Mouse (Mus musculus): ENCODE measurements around the gene Thsd7b. TPM values are rescaled to one million over a fixed set of nuclear protein-coding genes. Genes with fewer than 3 reads are reported as not detected.

Thsd7b gene
- polyA plus RNA-seq, 1 experiment from 2014 or later = 0.33 TPM

- H3K36me3 ChIP-seq (ENCODE audit: control insufficient read depth, insufficient read depth) = no peaks in the 10 kb centered on the region
- H3K27me3 ChIP-seq (replicated peaks; ENCODE audit: control insufficient read depth, insufficient read depth, low read length) = no peaks in the 10 kb centered on the region
- TF ChIP-seq CTCF (IDR thresholded peaks at IDR 0.05; ENCODE audit: low read depth) = no peak
- no peak overlapping the region for H3K27ac ChIP-seq (ENCODE audit: low read depth, low read length)
- H3K9me3 ChIP-seq (ENCODE audit: control insufficient read depth) = no peaks in the 10 kb centered on the region
- 80% methylated on average over 1 of the region's 1 CpGs for WGBS
- no peaks in the 10 kb centered on the region for H3K4me1 ChIP-seq (replicated peaks; ENCODE audit: control insufficient read depth, insufficient read depth, low read length)
- no peak overlapping the region for H3K4me3 ChIP-seq (ENCODE audit: low read depth, low read length)
- H3K9ac ChIP-seq (ENCODE audit: low read depth, low read length) = no peak overlapping the region
- ATAC-seq = no peak
- H3K4me2 ChIP-seq (replicated peaks; ENCODE audit: low read depth) = no peak overlapping the region
Measured at GRCm38 (mm10) chr1:129493929-129494328, 220.8 kb downstream of the Thsd7b start.

- Histone ChIP-seq H3K4me1 (replicated peaks; ENCODE audit: control insufficient read depth, insufficient read depth, low read length) (no peaks in the 10 kb centered on the region), H3K9me3 (ENCODE audit: control insufficient read depth) (no peaks in the 10 kb centered on the region), H3K27ac (ENCODE audit: low read depth, low read length) (no peak overlapping the region), H3K4me3 (ENCODE audit: low read depth, low read length) (no peak overlapping the region), H3K36me3 (ENCODE audit: control insufficient read depth, insufficient read depth) (no peaks in the 10 kb centered on the region), H3K9ac (ENCODE audit: low read depth, low read length) (no peak overlapping the region), H3K27me3 (replicated peaks; ENCODE audit: control insufficient read depth, insufficient read depth, low read length) (no peaks in the 10 kb centered on the region), H3K4me2 (replicated peaks; ENCODE audit: low read depth) (no peak overlapping the region)
- no peak for TF ChIP-seq CTCF (IDR thresholded peaks at IDR 0.05; ENCODE audit: low read depth)
- WGBS = 78% methylated on average over 3 of the region's 3 CpGs
- no peak for ATAC-seq
Measured at GRCm38 (mm10) chr1:129501707-129502106, 228.6 kb downstream of the Thsd7b start.

- no peak for TF ChIP-seq CTCF (IDR thresholded peaks at IDR 0.05; ENCODE audit: low read depth)
- no peak overlapping the region for H3K27ac ChIP-seq (ENCODE audit: low read depth, low read length)
- no peaks in the 10 kb centered on the region for H3K36me3 ChIP-seq (ENCODE audit: control insufficient read depth, insufficient read depth)
- H3K4me3 ChIP-seq (ENCODE audit: low read depth, low read length) = no peak overlapping the region
- 82% methylated on average over 1 of the region's 1 CpGs for WGBS
- H3K9ac ChIP-seq (ENCODE audit: low read depth, low read length) = no peak overlapping the region
- no peaks in the 10 kb centered on the region for H3K27me3 ChIP-seq (replicated peaks; ENCODE audit: control insufficient read depth, insufficient read depth, low read length)
- no peaks in the 10 kb centered on the region for H3K4me1 ChIP-seq (replicated peaks; ENCODE audit: control insufficient read depth, insufficient read depth, low read length)
- ATAC-seq = no peak
- H3K9me3 ChIP-seq (ENCODE audit: control insufficient read depth) = no peaks in the 10 kb centered on the region
- H3K4me2 ChIP-seq (replicated peaks; ENCODE audit: low read depth) = no peak overlapping the region
Measured at GRCm38 (mm10) chr1:129516379-129516778, 243.3 kb downstream of the Thsd7b start.

GRCm38 (mm10) chr1:129519751-129520150, 246.6 kb downstream of the Thsd7b start:
- Histone ChIP-seq H3K4me1 (replicated peaks; ENCODE audit: control insufficient read depth, insufficient read depth, low read length) (no peaks in the 10 kb centered on the region), H3K9ac (ENCODE audit: low read depth, low read length) (no peak overlapping the region), H3K9me3 (ENCODE audit: control insufficient read depth) (no peaks in the 10 kb centered on the region), H3K27me3 (replicated peaks; ENCODE audit: control insufficient read depth, insufficient read depth, low read length) (no peaks in the 10 kb centered on the region), H3K36me3 (ENCODE audit: control insufficient read depth, insufficient read depth) (no peaks in the 10 kb centered on the region), H3K4me3 (ENCODE audit: low read depth, low read length) (no peak overlapping the region), H3K27ac (ENCODE audit: low read depth, low read length) (no peak overlapping the region), H3K4me2 (replicated peaks; ENCODE audit: low read depth) (no peak overlapping the region)
- 92% methylated on average over 5 of the region's 5 CpGs for WGBS
- no peak for ATAC-seq
- no peak for TF ChIP-seq CTCF (IDR thresholded peaks at IDR 0.05; ENCODE audit: low read depth)

- no peak overlapping the region for H3K4me3 ChIP-seq (ENCODE audit: low read depth, low read length)
- TF ChIP-seq CTCF (IDR thresholded peaks at IDR 0.05; ENCODE audit: low read depth) = no peak
- H3K27ac ChIP-seq (ENCODE audit: low read depth, low read length) = no peak overlapping the region
- no peak overlapping the region for H3K4me2 ChIP-seq (replicated peaks; ENCODE audit: low read depth)
- no peaks in the 10 kb centered on the region for H3K36me3 ChIP-seq (ENCODE audit: control insufficient read depth, insufficient read depth)
- no peak for ATAC-seq
- H3K9ac ChIP-seq (ENCODE audit: low read depth, low read length) = no peak overlapping the region
- H3K27me3 ChIP-seq (replicated peaks; ENCODE audit: control insufficient read depth, insufficient read depth, low read length) = no peaks in the 10 kb centered on the region
- H3K4me1 ChIP-seq (replicated peaks; ENCODE audit: control insufficient read depth, insufficient read depth, low read length) = no peaks in the 10 kb centered on the region
- 83% methylated on average over 2 of the region's 2 CpGs for WGBS
- H3K9me3 ChIP-seq (ENCODE audit: control insufficient read depth) = no peaks in the 10 kb centered on the region
Measured at GRCm38 (mm10) chr1:129526967-129527366, 253.9 kb downstream of the Thsd7b start.

GRCm38 (mm10) chr1:129532206-129532605, 259.1 kb downstream of the Thsd7b start:
- Histone ChIP-seq H3K9ac (ENCODE audit: low read depth, low read length) (no peak overlapping the region), H3K27me3 (replicated peaks; ENCODE audit: control insufficient read depth, insufficient read depth, low read length) (no peaks in the 10 kb centered on the region), H3K9me3 (ENCODE audit: control insufficient read depth) (no peaks in the 10 kb centered on the region), H3K27ac (ENCODE audit: low read depth, low read length) (no peak overlapping the region), H3K4me1 (replicated peaks; ENCODE audit: control insufficient read depth, insufficient read depth, low read length) (no peaks in the 10 kb centered on the region), H3K4me3 (ENCODE audit: low read depth, low read length) (no peak overlapping the region), H3K36me3 (ENCODE audit: control insufficient read depth, insufficient read depth) (no peaks in the 10 kb centered on the region), H3K4me2 (replicated peaks; ENCODE audit: low read depth) (no peak overlapping the region)
- no peak for TF ChIP-seq CTCF (IDR thresholded peaks at IDR 0.05; ENCODE audit: low read depth)
- ATAC-seq = no peak
- 93% methylated on average over 3 of the region's 3 CpGs for WGBS

- H3K4me2 ChIP-seq (replicated peaks; ENCODE audit: low read depth) = no peak overlapping the region
- no peaks in the 10 kb centered on the region for H3K27me3 ChIP-seq (replicated peaks; ENCODE audit: control insufficient read depth, insufficient read depth, low read length)
- no peak overlapping the region for H3K4me3 ChIP-seq (ENCODE audit: low read depth, low read length)
- no peaks in the 10 kb centered on the region for H3K4me1 ChIP-seq (replicated peaks; ENCODE audit: control insufficient read depth, insufficient read depth, low read length)
- no peak overlapping the region for H3K27ac ChIP-seq (ENCODE audit: low read depth, low read length)
- H3K9ac ChIP-seq (ENCODE audit: low read depth, low read length) = no peak overlapping the region
- no peaks in the 10 kb centered on the region for H3K9me3 ChIP-seq (ENCODE audit: control insufficient read depth)
- ATAC-seq = no peak
- TF ChIP-seq CTCF (IDR thresholded peaks at IDR 0.05; ENCODE audit: low read depth) = no peak
- H3K36me3 ChIP-seq (ENCODE audit: control insufficient read depth, insufficient read depth) = no peaks in the 10 kb centered on the region
- WGBS = 70% methylated on average over 2 of the region's 2 CpGs
Measured at GRCm38 (mm10) chr1:129538508-129538907, 265.4 kb downstream of the Thsd7b start.

Data from intestine, postnatal 0 days (tissue).